Mouse (Mus musculus): ENCODE measurements around the gene Mns1. TPM values are rescaled to one million over a fixed set of nuclear protein-coding genes. Genes with fewer than 3 reads are reported as not detected.

Gene Mns1
- polyA plus RNA-seq, 1 experiment from 2014 or later: 2.7 TPM

GRCm38 (mm10) chr9:72409381-72410225 lies 28.2 kb upstream of the Mns1 start:
- Histone ChIP-seq H3K36me3 (ENCODE audit: inconsistent target) (no peaks in the 10 kb centered on the region), H3K4me3 (ENCODE audit: inconsistent target) (no peak overlapping the region), H3K79me2 (ENCODE audit: inconsistent target) (no peaks in the 10 kb centered on the region), H3K27ac (no peak overlapping the region)
- 65% methylated on average over 15 of the region's 15 CpGs for WGBS (ENCODE audit: missing documents)

- H3K27ac ChIP-seq: no peak overlapping the region
- 91% methylated on average over 2 of the region's 2 CpGs for WGBS (ENCODE audit: missing documents)
Measured at GRCm38 (mm10) chr9:72411746-72412145, 26.1 kb upstream of the Mns1 start.

DNA sequence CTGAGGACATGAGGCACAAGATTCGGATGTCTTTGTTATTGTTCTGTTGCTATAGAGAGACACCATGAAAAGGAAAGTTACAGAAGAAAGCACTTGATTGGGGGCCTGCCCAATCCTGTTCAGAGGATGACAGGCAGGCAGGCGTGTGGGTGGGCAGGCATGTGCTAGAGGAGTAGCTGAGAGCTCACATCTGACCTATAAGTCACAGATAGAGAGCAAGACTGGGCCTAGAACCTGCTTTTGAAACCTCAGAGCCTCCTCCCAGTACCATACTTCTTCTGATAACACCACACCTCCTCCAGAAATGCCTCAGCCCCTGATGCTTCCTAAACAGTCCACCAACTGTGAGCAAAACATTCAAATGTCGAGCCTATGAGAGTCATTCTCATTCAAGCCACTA lies 19.4 kb upstream of the Mns1 start:
- Histone ChIP-seq H3K79me2 (ENCODE audit: inconsistent target) (no peaks in the 10 kb centered on the region), H3K36me3 (ENCODE audit: inconsistent target) (no peaks in the 10 kb centered on the region), H3K4me3 (ENCODE audit: inconsistent target) (no peak overlapping the region), H3K27ac (no peak overlapping the region)
- WGBS (ENCODE audit: missing documents): 96% methylated on average over 3 of the region's 3 CpGs

More at GRCm38 (mm10) chr9:72411746-72412145, 26.1 kb upstream of the Mns1 start:
- Histone ChIP-seq H3K36me3 (ENCODE audit: inconsistent target) (no peaks in the 10 kb centered on the region), H3K79me2 (ENCODE audit: inconsistent target) (no peaks in the 10 kb centered on the region), H3K4me3 (ENCODE audit: inconsistent target) (no peak overlapping the region)

GRCm38 (mm10) chr9:72420490-72420889 lies 17.3 kb upstream of the Mns1 start:
- Histone ChIP-seq H3K27ac (no peak overlapping the region), H3K4me3 (ENCODE audit: inconsistent target) (no peak overlapping the region), H3K79me2 (ENCODE audit: inconsistent target) (no peaks in the 10 kb centered on the region), H3K36me3 (ENCODE audit: inconsistent target) (no peaks in the 10 kb centered on the region)
- 88% methylated on average over 3 of the region's 3 CpGs for WGBS (ENCODE audit: missing documents)

- WGBS (ENCODE audit: missing documents): 85% methylated on average over 10 of the region's 11 CpGs
- no peaks in the 10 kb centered on the region for H3K36me3 ChIP-seq (ENCODE audit: inconsistent target)
- no peak overlapping the region for H3K4me3 ChIP-seq (ENCODE audit: inconsistent target)
- H3K79me2 ChIP-seq (ENCODE audit: inconsistent target): no peaks in the 10 kb centered on the region
- no peak overlapping the region for H3K27ac ChIP-seq
Measured at GRCm38 (mm10) chr9:72422284-72422683, 15.5 kb upstream of the Mns1 start.

DNA sequence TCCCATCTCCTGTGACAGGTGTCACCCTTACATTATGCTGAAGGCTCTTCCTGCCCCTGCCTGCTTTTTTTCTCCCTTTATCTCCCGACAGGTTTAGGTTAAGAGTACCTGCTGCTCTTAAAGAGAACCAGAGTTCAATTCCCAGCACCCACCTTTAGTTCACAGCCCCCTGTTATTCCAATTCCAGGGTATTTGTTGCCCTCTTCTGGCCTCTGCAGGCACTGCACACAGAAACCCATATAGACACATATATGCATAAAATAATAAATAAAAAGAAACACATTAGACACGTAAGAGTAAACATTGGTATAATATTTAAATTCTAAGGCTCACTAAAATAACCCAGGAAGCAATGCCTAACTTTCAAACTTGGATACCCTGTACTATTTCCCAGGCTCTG lies 15.1 kb upstream of the Mns1 start:
- H3K4me3 ChIP-seq (ENCODE audit: inconsistent target): no peak overlapping the region
- no peaks in the 10 kb centered on the region for H3K36me3 ChIP-seq (ENCODE audit: inconsistent target)
- no peaks in the 10 kb centered on the region for H3K79me2 ChIP-seq (ENCODE audit: inconsistent target)
- H3K27ac ChIP-seq: no peak overlapping the region
- WGBS (ENCODE audit: missing documents): 96% methylated on average over 2 of the region's 2 CpGs

- H3K36me3 ChIP-seq (ENCODE audit: inconsistent target): no peaks in the 10 kb centered on the region
- no peak overlapping the region for H3K4me3 ChIP-seq (ENCODE audit: inconsistent target)
- H3K27ac ChIP-seq: no peak overlapping the region
- H3K79me2 ChIP-seq (ENCODE audit: inconsistent target): no peaks in the 10 kb centered on the region
- WGBS (ENCODE audit: missing documents): 82% methylated on average over 11 of the region's 11 CpGs
Measured at GRCm38 (mm10) chr9:72425300-72425850, 12.4 kb upstream of the Mns1 start.

DNA sequence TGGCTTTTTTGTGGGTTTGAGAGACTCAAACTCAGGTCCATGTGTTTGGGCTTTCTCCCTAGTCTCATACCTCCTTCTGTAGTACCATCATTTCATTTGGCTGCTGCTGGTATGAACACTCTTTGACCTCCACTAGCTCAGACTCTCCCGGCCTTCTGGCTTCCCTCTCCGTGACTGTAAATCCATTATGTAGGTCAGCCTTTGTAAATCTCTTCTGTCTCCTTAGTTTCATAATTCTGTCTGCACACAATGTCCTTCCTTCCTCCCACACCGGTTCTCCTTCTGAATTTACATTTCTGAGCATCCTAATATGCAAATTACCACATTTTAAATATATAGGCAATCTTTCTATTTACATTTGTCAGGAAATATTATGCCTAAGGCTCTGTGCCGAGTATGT lies 9.9 kb upstream of the Mns1 start:
- H3K36me3 ChIP-seq (ENCODE audit: inconsistent target): no peaks in the 10 kb centered on the region
- no peak overlapping the region for H3K4me3 ChIP-seq (ENCODE audit: inconsistent target)
- H3K27ac ChIP-seq: no peak overlapping the region
- 62% methylated on average over 4 of the region's 4 CpGs for WGBS (ENCODE audit: missing documents)
- no peaks in the 10 kb centered on the region for H3K79me2 ChIP-seq (ENCODE audit: inconsistent target)

- H3K36me3 ChIP-seq (ENCODE audit: inconsistent target): no peaks in the 10 kb centered on the region
- no peak overlapping the region for H3K4me3 ChIP-seq (ENCODE audit: inconsistent target)
- 87% methylated on average over 9 of the region's 9 CpGs for WGBS (ENCODE audit: missing documents)
- no peak overlapping the region for H3K27ac ChIP-seq
- H3K79me2 ChIP-seq (ENCODE audit: inconsistent target): no peaks in the 10 kb centered on the region
Measured at GRCm38 (mm10) chr9:72434876-72435275, 2.9 kb upstream of the Mns1 start.

GRCm38 (mm10) chr9:72438749-72439148 lies 938 bp downstream of the Mns1 start:
- no peak overlapping the region for H3K27ac ChIP-seq
- H3K4me3 ChIP-seq (ENCODE audit: inconsistent target): peak overlapping the region; percentile 80
- WGBS (ENCODE audit: missing documents): 5% methylated on average over 9 of the region's 9 CpGs
- H3K79me2 ChIP-seq (ENCODE audit: inconsistent target): no peaks in the 10 kb centered on the region
- no peaks in the 10 kb centered on the region for H3K36me3 ChIP-seq (ENCODE audit: inconsistent target)

DNA sequence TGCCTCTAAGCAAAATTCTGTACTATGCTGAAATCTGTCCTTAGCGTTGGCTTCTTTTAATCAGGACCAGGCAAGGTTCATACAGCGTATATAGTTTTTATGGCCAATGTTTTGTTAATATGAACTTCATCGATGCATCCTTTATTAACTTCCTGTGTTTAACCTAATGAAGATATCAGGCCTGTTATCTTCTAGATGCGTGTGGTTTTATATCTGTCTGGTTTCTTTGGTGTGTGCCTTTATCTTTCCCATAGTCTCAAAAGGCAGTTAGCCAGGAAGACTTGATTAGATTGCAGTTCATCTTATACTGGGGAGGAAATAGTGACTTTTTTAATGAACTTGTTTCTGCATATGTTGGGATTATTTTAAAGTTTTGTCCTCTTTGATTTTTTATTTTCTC lies 2.5 kb downstream of the Mns1 start:
- Histone ChIP-seq H3K36me3 (ENCODE audit: inconsistent target) (no peaks in the 10 kb centered on the region), H3K27ac (no peak overlapping the region), H3K79me2 (ENCODE audit: inconsistent target) (no peaks in the 10 kb centered on the region), H3K4me3 (ENCODE audit: inconsistent target) (no peak overlapping the region)
- WGBS (ENCODE audit: missing documents): 94% methylated on average over 4 of the region's 4 CpGs

DNA sequence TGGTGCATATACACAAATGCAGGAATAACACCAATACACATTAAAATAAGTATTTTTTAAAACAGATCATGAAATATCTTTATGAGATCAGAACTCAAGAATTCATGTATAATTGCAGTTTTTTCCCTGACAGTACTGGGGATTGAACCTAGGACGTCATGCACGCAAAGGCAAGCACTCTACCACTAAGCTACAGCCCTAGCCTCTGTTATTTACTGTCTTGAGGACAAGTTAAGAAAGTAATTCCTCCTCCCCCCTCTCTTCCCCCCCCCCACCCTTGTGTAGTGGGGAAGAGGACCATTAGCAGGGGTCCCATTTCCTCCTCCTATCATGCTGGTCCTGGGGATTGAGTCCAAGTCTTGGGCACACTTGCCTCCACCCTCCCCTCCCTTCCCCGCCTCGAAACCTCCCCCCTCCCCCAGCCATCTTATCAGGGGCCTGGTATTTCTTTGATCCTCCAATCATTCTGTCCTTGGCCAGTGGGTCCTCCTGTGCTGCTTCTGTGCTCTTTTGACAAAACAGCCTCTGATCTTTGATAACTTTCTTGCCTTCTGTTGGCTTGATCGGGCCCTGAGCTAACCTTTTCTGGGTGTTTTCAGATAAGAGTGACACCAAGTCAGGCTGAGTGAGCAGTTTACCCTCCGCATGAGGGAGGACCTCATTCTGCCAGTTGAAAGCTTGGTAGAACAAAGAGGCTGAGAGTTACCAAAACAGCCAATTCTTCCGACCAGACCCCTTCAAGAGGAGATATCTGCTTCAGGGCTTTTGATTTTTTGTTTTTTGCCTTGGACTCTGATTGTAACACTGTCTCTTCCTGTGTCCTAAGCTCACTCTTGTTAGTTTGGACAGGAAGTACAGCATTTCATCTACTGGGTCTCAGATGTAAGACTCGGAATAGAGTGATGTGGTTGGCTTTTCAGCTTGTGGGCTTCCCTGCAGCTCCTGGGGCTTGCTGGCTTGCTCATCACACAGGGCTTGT lies 3.4 kb downstream of the Mns1 start:
- Histone ChIP-seq H3K27ac (no peak overlapping the region), H3K79me2 (ENCODE audit: inconsistent target) (no peaks in the 10 kb centered on the region), H3K4me3 (ENCODE audit: inconsistent target) (no peak overlapping the region), H3K36me3 (ENCODE audit: inconsistent target) (no peaks in the 10 kb centered on the region)
- 90% methylated on average over 7 of the region's 8 CpGs for WGBS (ENCODE audit: missing documents)

- Histone ChIP-seq H3K36me3 (ENCODE audit: inconsistent target) (no peaks in the 10 kb centered on the region), H3K4me3 (ENCODE audit: inconsistent target) (no peak overlapping the region), H3K27ac (no peak overlapping the region), H3K79me2 (ENCODE audit: inconsistent target) (no peaks in the 10 kb centered on the region)
- WGBS (ENCODE audit: missing documents): 93% methylated on average over 7 of the region's 10 CpGs
Measured at GRCm38 (mm10) chr9:72441927-72442715, 4.3 kb downstream of the Mns1 start.

DNA sequence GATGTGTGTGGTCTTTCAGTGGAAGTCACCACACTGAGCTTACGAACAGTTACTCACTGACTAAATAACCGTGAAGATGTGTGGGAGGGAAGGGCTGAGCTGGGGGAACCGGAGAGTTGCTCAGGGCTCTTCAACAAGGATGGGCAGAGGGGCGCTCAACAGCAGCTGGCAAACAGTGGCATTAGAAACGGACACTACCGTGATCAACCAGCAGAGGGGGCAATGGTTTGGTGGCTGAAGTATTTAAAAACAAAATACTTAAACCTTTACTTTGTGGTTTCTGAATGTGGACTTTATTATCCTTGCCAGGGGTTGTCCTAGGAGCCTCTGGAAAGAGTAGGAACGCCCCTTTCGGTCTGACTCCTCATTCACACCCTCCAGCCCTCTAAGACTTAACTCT lies 10.2 kb downstream of the Mns1 start:
- Histone ChIP-seq H3K27ac (no peak overlapping the region), H3K36me3 (ENCODE audit: inconsistent target) (no peaks in the 10 kb centered on the region), H3K79me2 (ENCODE audit: inconsistent target) (no peaks in the 10 kb centered on the region), H3K4me3 (ENCODE audit: inconsistent target) (no peak overlapping the region)
- 30% methylated on average over 8 of the region's 8 CpGs for WGBS (ENCODE audit: missing documents)

All from macrophage (primary cell).